Mouse (Mus musculus) left cerebral cortex, adult 11 months (tissue): ENCODE measurements around the gene Eps8.

Source experiments
- DNase-seq: peaks from one replicate; pipeline ENCODE4 v3.0.0; 2022; ENCODE audit warnings: low spot score

Eps8 gene

GRCm38 (mm10) chr6:137654776-137655175 lies at the start of gene Eps8:
Gene Eps8, minus strand, starts transcription at chr6:137654876.
- no peak for DNase-seq

DNA sequence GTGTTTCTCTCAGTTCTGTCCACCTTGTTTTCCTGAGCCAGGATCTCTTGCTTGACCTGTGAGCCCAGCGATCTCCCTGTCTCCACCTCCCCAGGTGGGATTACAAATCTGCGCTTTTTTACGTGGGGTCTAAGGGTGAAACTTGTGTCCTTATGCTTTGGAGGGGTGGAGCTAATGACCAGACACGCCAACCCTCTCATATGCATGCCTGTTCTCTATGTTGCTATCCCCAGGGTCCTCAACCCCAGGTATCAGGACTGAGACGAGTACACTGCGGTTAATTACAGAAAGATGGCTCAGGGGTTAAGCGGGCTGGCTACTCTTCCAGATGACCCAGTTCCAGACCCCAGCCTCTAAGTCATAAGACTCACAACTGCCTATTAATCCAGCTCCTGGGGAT lies 48.8 kb upstream of the Eps8 start:
- no peak for DNase-seq

- no peak for DNase-seq
Measured at GRCm38 (mm10) chr6:137702918-137703317, 48.2 kb upstream of the Eps8 start.

- no peak for DNase-seq
Measured at GRCm38 (mm10) chr6:137702186-137702585, 47.5 kb upstream of the Eps8 start.

DNA sequence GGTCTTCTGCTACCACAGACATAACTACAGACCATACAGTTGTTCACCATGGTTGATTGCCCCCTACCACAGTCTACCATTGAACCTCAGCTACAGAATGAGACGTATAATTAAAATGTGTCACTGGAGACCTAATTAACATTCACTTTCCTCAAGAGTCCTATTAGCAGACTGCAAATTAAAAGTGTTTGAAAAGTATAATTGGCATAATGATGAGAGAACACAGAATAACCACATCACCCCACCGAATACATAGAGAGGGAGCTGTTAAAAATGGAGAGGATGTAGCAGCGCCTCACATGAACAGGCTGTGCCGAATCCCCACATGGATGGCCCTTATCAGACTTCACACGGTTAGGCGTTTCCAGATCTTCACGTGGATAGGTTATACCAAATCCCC lies 44.8 kb upstream of the Eps8 start:
- DNase-seq, result no peak

DNA sequence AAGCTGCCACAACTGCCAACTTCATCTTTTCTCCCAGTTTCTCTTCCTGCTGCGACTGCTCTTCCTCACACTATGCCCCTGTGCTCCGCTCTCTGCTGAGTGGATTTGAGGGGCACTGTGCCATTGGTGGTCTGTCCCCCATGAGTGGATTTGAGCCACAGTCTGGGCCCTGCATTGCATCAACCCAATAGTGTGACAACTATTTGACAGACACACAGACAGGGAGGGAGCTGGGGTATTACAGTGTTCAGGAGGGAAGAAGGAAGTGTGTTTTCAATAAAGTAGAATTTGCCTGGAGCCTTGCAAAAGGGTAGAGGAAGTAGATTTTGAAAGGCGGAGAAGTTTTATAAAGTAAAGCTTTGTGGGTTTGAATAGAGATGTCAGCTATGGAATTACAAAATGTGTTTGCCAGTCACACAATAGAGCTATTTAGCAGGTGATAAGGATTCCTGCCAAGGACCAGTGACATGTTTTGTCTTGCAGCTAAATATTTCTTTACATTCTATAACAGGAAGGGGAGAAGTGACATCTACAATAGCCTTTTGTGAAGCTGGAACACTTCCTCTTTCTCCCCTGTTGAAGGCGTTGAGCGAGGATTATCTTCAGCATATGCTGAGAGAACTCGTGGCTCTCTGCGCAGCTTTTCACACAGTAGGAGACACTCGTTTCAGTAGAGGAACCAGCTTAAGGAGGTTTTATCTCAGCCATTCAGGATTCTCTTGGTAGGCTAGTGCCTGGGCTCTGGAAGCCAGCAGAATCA lies 41.9 kb upstream of the Eps8 start:
- no peak for DNase-seq

GRCm38 (mm10) chr6:137695046-137695445 lies 40.4 kb upstream of the Eps8 start:
- no peak for DNase-seq

- DNase-seq, result no peak
Measured at GRCm38 (mm10) chr6:137694310-137694709, 39.6 kb upstream of the Eps8 start.

- no peak for DNase-seq
Measured at GRCm38 (mm10) chr6:137690550-137691119, 36.0 kb upstream of the Eps8 start.

GRCm38 (mm10) chr6:137688506-137689105 lies 33.9 kb upstream of the Eps8 start:
- no peak for DNase-seq

- no peak for DNase-seq
Measured at GRCm38 (mm10) chr6:137688079-137688478, 33.4 kb upstream of the Eps8 start.

DNA sequence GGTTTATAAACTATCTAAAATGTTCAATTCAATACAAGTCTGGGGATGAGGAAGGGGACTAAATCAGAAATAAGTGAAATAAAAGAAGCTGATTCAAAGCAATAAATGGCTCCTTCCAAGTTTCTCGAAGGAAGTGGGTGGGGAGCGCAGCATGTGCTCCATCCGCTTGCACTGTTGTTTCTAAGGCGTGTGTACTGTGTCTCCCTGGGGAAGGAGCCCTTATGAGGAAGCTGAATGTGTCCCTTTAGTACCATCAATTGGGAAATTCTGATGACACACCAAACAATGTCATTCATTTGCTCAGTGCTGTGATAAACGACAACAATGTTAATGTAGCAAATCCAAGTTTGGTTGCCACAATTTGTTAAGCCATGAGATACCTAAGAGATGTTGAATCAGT lies 33.0 kb upstream of the Eps8 start:
- DNase-seq, result no peak

- no peak for DNase-seq
Measured at GRCm38 (mm10) chr6:137682629-137683028, 28.0 kb upstream of the Eps8 start.

DNA sequence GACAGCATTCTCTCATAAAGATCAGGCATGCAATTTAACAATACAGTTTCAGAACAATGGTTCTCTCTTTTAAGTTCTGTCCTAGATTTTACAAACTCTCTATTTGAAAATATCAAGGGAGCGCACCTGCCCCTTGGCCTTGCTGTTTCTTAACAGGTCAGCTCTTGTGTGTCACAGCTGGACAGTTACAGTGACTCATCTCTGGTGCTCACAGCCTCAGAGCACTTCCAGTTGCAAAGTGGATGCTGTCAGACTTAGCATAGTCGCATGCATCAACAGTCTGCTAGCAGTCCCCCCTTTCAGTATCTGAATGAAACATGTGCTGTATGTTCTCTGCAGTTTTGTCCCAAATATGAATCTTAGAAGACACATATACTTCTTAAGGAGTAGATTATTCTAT lies 26.3 kb upstream of the Eps8 start:
- DNase-seq, result no peak

- DNase-seq, result no peak
Measured at GRCm38 (mm10) chr6:137676581-137676980, 21.9 kb upstream of the Eps8 start.

DNA sequence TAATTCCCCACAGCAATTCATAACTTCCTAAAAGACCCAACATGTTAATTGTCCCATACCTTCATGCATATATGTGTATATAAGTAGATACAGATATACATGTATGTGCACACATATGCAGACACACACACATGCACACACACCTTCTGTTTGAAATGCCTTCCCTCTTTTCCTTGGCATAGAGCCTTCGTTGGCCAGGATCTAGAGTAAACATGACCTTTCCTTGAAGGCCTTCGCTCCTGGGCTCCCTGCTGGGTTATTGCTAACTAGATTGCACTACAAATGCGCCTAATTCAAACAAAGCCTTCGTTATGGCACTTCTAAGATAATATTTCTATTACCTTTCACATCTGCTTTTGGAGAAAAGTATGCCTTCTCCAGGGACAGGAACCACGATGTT lies 20.9 kb upstream of the Eps8 start:
- DNase-seq, result no peak

- no peak for DNase-seq
Measured at GRCm38 (mm10) chr6:137673301-137673700, 18.6 kb upstream of the Eps8 start.

GRCm38 (mm10) chr6:137671561-137671960 lies 16.9 kb upstream of the Eps8 start:
- no peak for DNase-seq

DNA sequence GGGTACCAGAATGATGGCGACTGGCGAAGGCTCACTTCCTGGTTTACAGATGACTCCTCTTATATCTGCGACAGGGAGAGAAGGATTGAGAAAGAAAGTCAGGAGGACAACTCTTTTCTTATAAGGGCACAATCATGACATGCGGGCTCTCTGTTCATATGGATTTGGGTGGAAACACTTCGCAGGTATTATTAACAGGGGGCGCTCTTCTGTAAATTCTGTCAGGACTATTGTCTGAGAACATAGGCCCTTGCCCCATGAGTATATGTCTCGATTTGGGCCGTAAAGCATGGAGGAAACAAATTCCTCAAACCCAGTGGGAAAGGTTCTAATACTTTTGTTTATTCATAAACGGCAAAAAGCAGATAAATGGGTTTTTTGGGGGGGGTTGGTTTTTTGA lies 16.1 kb upstream of the Eps8 start:
- no peak for DNase-seq

- DNase-seq, result no peak
Measured at GRCm38 (mm10) chr6:137669876-137670275, 15.2 kb upstream of the Eps8 start.

GRCm38 (mm10) chr6:137669433-137669832 lies 14.8 kb upstream of the Eps8 start:
- no peak for DNase-seq

DNA sequence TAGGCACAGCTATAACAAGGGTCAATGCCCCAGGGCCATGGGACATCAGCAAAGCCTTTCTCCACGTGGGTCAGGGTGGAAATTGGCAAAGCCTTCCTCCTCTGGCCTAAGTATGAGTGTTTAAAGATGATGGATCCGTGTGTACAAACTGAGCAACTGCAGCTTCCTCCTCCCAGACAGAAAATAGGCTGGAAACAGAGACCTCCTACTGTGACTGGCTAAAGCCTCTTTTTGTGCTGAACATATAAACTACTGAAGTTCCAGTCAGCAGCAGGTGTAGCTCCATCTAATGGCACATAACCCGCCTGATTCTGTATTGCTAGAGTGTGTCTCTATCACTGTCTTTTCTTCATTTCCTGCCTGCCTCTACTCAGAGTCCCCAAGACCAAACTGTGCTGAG lies 13.7 kb upstream of the Eps8 start:
- no peak for DNase-seq

- DNase-seq, result no peak
Measured at GRCm38 (mm10) chr6:137667665-137668064, 13.0 kb upstream of the Eps8 start.

GRCm38 (mm10) chr6:137664936-137665335 lies 10.3 kb upstream of the Eps8 start:
- no peak for DNase-seq
